Mouse (Mus musculus) lung, embryonic 16.5 days (tissue): ENCODE results near the gene Zbed4. TPM values are rescaled to one million over a fixed set of nuclear protein-coding genes. Genes with fewer than 3 reads are reported as not detected.
"Not testable (repeated sequence)": the region's sequence is repeated elsewhere in the genome, so short reads cannot be mapped to it uniquely, and the experiment has no call there.

ENCODE experiments used
- ATAC-seq: fragments of 200-750 bp; cut with Nextera tagmentation; 2 replicates; pipeline ENCODE4 v1.8.0; 2017; ENCODE audit warnings: low read depth, mild to moderate bottlenecking, moderate library complexity
- H3K27ac ChIP-seq: fragments of 300-500 bp; sonication (generic); 2 replicates; pipeline ENCODE4 v1.5.1; 2014; ENCODE audit warnings: mild to moderate bottlenecking, control low read depth, low read length
- H3K27me3 ChIP-seq: fragments of 300-500 bp; sonication (generic); 2 replicates; pipeline ENCODE4 v1.6.1; 2014; ENCODE audit warnings: low read depth, low read length, mixed read lengths; ENCODE audit not compliant: control insufficient read depth, insufficient read depth
- H3K36me3 ChIP-seq: fragments of 300-500 bp; sonication (generic); 2 replicates; pipeline ENCODE4 v1.6.1; 2014; ENCODE audit warnings: low read length; ENCODE audit not compliant: control insufficient read depth, insufficient read depth
- H3K4me1 ChIP-seq: fragments of 300-500 bp; sonication (generic); replicated peaks from 2 replicates; pipeline ENCODE4 v1.6.1; 2014; ENCODE audit warnings: low read length, mixed read lengths; ENCODE audit not compliant: control insufficient read depth, insufficient read depth
- H3K4me2 ChIP-seq: fragments of 300-500 bp; sonication (generic); 2 replicates; pipeline ENCODE4 v1.6.1; 2014; ENCODE audit warnings: low read depth, low read length, control low read depth
- H3K4me3 ChIP-seq: fragments of 300-500 bp; sonication (generic); 2 replicates; pipeline ENCODE4 v1.5.1; 2014; ENCODE audit warnings: mild to moderate bottlenecking, low read length, control low read depth
- H3K9ac ChIP-seq: fragments of 300-500 bp; sonication (generic); 2 replicates; pipeline ENCODE4 v1.6.1; 2014; ENCODE audit warnings: low read length, control low read depth
- H3K9me3 ChIP-seq: fragments of 300-500 bp; sonication (generic); 2 replicates; pipeline ENCODE4 v1.6.1; 2016; ENCODE audit warnings: low read length; ENCODE audit not compliant: control insufficient read depth
- WGBS: fragments of 180-500 bp; shearing (Covaris S2); extraction: QIAGEN DNeasy Blood & Tissue Kit; methylation state at CpG from one replicate; pipeline ENCODE4 v1.1.7; 2014; 5-methylcytosine and 5-hydroxymethylcytosine counted together
- polyA plus RNA-seq: library from polyadenylated mRNA; unstranded; fragments of >200 nt; fragmentation: Nextera tagmentation; extraction: Ambion mirVana; gene quantifications from 2 replicates; pipeline ENCODE4 v1.2.1, GENCODE M21; 2015

The Zbed4 gene
- 15.0 and 16.2 TPM in 2 replicates for polyA plus RNA-seq

GRCm38 (mm10) chr15:88751564-88752402 is at the start of gene Zbed4:
Gene Zbed4 (plus strand): TSS chr15:88751660.
- no peaks in the 10 kb centered on the region for H3K27me3 ChIP-seq
- H3K36me3 ChIP-seq, result no peaks in the 10 kb centered on the region
- H3K9me3 ChIP-seq, result no peaks in the 10 kb centered on the region
- peak; percentile 26 for ATAC-seq
- H3K4me2 ChIP-seq, result peak within 1 kb of the TSS; percentile 89
- H3K4me1 ChIP-seq, result peaks cover 14% of the 10 kb centered on the region
- H3K27ac ChIP-seq, result peak within 1 kb of the TSS; percentile 94
- WGBS, result under 1% methylated on average over 90 of the region's 119 CpGs
- peak within 1 kb of the TSS; percentile 85 for H3K4me3 ChIP-seq
- peak within 1 kb of the TSS; percentile 84 for H3K9ac ChIP-seq

- Histone ChIP-seq H3K36me3 (peaks cover 53% of the 10 kb centered on the region), H3K27ac (no peak overlapping the region), H3K9me3 (no peaks in the 10 kb centered on the region), H3K4me2 (no peak overlapping the region), H3K9ac (no peak overlapping the region), H3K27me3 (no peaks in the 10 kb centered on the region), H3K4me1 (peaks cover 4% of the 10 kb centered on the region; the same call in 1 of the 2 replicates), H3K4me3 (no peak overlapping the region)
- WGBS, result 60% methylated on average over 3 of the region's 3 CpGs
- no peak for ATAC-seq
These were observed 49.0 kb upstream of the Zbed4 start for GRCm38 (mm10) chr15:88702501-88702900.

GRCm38 (mm10) chr15:88704284-88704683 is 47.2 kb upstream of the Zbed4 start:
- Histone ChIP-seq H3K4me1 (peaks cover 4% of the 10 kb centered on the region; the same call in 1 of the 2 replicates), H3K27ac (no peak overlapping the region), H3K36me3 (peaks cover 63% of the 10 kb centered on the region), H3K27me3 (no peaks in the 10 kb centered on the region), H3K9me3 (no peaks in the 10 kb centered on the region), H3K4me3 (no peak overlapping the region), H3K4me2 (no peak overlapping the region), H3K9ac (no peak overlapping the region)
- no peak for ATAC-seq
- WGBS, result 72% methylated on average over 1 of the region's 1 CpGs

- Histone ChIP-seq H3K36me3 (peaks cover 59% of the 10 kb centered on the region), H3K4me1 (no peaks in the 10 kb centered on the region), H3K4me2 (no peak overlapping the region), H3K9ac (no peak overlapping the region), H3K27me3 (no peaks in the 10 kb centered on the region), H3K4me3 (no peak overlapping the region), H3K27ac (no peak overlapping the region), H3K9me3 (no peaks in the 10 kb centered on the region)
- WGBS, result 88% methylated on average over 6 of the region's 6 CpGs
- no peak for ATAC-seq
These were observed 45.1 kb upstream of the Zbed4 start for GRCm38 (mm10) chr15:88706320-88706719.

GRCm38 (mm10) chr15:88706987-88707386 is 44.5 kb upstream of the Zbed4 start:
- H3K27me3 ChIP-seq, H3K4me1 ChIP-seq, H3K4me3 ChIP-seq, H3K9me3 ChIP-seq, H3K4me2 ChIP-seq, H3K27ac ChIP-seq, H3K9ac ChIP-seq, ATAC-seq: not testable (repeated sequence)
- peaks cover 64% of the 10 kb centered on the region for H3K36me3 ChIP-seq
- 72% methylated on average over 13 of the region's 13 CpGs for WGBS

- H3K4me2 ChIP-seq, result no peak overlapping the region
- H3K9me3 ChIP-seq, result no peaks in the 10 kb centered on the region
- H3K4me3 ChIP-seq, result no peak overlapping the region
- H3K27ac ChIP-seq, result no peak overlapping the region
- H3K4me1 ChIP-seq, result no peaks in the 10 kb centered on the region
- H3K9ac ChIP-seq, result no peak overlapping the region
- peaks cover 72% of the 10 kb centered on the region for H3K36me3 ChIP-seq
- 89% methylated on average over 5 of the region's 5 CpGs for WGBS
- no peaks in the 10 kb centered on the region for H3K27me3 ChIP-seq
- no peak for ATAC-seq
These were observed 43.3 kb upstream of the Zbed4 start for GRCm38 (mm10) chr15:88708204-88708603.

- Histone ChIP-seq H3K4me3 (no peak overlapping the region), H3K36me3 (peaks cover 73% of the 10 kb centered on the region), H3K9me3 (no peaks in the 10 kb centered on the region), H3K9ac (no peak overlapping the region), H3K4me2 (no peak overlapping the region), H3K27me3 (no peaks in the 10 kb centered on the region), H3K27ac (no peak overlapping the region), H3K4me1 (no peaks in the 10 kb centered on the region)
- 85% methylated on average over 13 of the region's 13 CpGs for WGBS
- no peak for ATAC-seq
These were observed 42.6 kb upstream of the Zbed4 start for GRCm38 (mm10) chr15:88708657-88709511.

GRCm38 (mm10) chr15:88709878-88710277 is 41.6 kb upstream of the Zbed4 start:
- Histone ChIP-seq H3K27ac (no peak overlapping the region), H3K4me3 (no peak overlapping the region), H3K4me1 (no peaks in the 10 kb centered on the region), H3K36me3 (peaks cover 76% of the 10 kb centered on the region), H3K9ac (no peak overlapping the region), H3K4me2 (no peak overlapping the region), H3K9me3 (no peaks in the 10 kb centered on the region), H3K27me3 (no peaks in the 10 kb centered on the region)
- WGBS, result 95% methylated on average over 5 of the region's 5 CpGs
- no peak for ATAC-seq

- Histone ChIP-seq H3K9me3 (no peaks in the 10 kb centered on the region), H3K27ac (no peak overlapping the region), H3K36me3 (peaks cover 72% of the 10 kb centered on the region), H3K27me3 (no peaks in the 10 kb centered on the region), H3K4me2 (no peak overlapping the region), H3K9ac (no peak overlapping the region), H3K4me3 (no peak overlapping the region), H3K4me1 (no peaks in the 10 kb centered on the region)
- no peak for ATAC-seq
- WGBS, result 92% methylated on average over 15 of the region's 15 CpGs
These were observed 39.0 kb upstream of the Zbed4 start for GRCm38 (mm10) chr15:88712501-88712900.
